Mouse (Mus musculus): ENCODE data around the gene Gm20388.

DNA sequence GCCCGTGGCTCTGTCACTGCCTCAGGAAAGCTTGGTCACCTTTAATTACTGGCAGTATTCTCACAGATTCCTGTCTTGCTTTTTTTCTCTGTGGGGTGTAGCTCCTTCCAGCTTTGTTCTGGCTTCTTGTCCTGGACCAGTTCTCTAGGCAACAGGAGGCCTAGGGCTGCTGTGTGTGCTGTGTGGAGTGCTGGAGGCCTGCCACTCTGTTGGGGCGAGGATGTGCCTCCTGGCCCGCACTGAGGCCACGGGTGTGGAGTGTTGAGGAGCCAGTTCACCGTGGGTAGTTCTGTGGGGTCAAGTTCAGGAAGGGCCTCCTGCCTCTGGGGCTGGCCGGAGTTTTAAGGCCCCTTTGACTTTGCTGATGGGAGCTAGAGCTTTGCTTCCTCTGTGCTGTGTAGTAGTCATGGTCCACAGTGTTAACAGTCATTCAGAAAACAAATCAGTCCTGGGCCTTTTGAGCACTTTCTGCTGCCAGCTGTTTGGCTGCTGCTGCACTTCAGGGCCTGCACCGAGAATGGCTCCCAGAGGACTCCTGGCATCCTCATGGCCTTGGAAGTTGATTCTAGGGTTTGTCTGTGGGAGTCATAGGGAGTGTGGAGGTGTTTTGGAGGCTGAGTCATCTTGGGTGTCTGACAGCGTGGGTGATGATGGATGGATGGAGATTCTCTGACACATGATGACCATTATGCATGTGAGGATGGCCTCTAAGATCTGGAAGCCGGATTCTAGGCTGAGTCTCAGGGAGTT, 2080.0 kb downstream of the Gm20388 start:
- TF ChIP-seq CTCF (IDR thresholded peaks at IDR 0.05; ENCODE audit: low read depth) (no peak), EP300 (IDR thresholded peaks at IDR 0.05; ENCODE audit: low read depth) (no peak)
